In genomic region chr3:66462341-66462740, GRCm38 (mm10) we compare ENCODE assay signal across 35 mouse cellular contexts.
"Had no signal": no experiment of that assay in that cellular context is flagged by ENCODE, and none has a peak within 500 bp of the region (broad histone marks: within the 10 kb centered on the region; RNA-seq: fewer than 3 reads in every experiment).

No protein-coding gene starts in this region.

- DNase-seq: heart, postnatal 10 days; heart, postnatal 14 days; heart, postnatal 36 days; heart, postnatal 4 days; kidney, adult 11 months; kidney, adult 18-20 months; kidney, adult 2 months; kidney, adult 8-10 months; kidney, adult 9 months; kidney, postnatal 10 days; kidney, postnatal 14 days; kidney, postnatal 25 days; kidney, postnatal 36 days; kidney, postnatal 4 days; layer of hippocampus, adult 9-11 months; layer of hippocampus, postnatal 36 days had no signal

- H3K27ac ChIP-seq: heart, embryonic 10.5 days; heart, embryonic 13.5 days; heart, embryonic 15.5 days; hindbrain, embryonic 10.5 days; hindbrain, embryonic 12.5 days; hindbrain, embryonic 13.5 days; hindbrain, embryonic 14.5 days; hindbrain, embryonic 15.5 days; hindbrain, postnatal 0 days; intestine, embryonic 15.5 days; kidney, embryonic 15.5 days; kidney, postnatal 0 days; layer of hippocampus, adult 2 months had no signal

- ATAC-seq: hindbrain, embryonic 16.5 days; hindbrain, postnatal 0 days; inflammation-experienced regulatory T-cells, adult 6 months; intestine, embryonic 15.5 days; intestine, embryonic 16.5 days; intestine, postnatal 0 days had no signal

- H3K9ac ChIP-seq: heart, embryonic 12.5 days; heart, embryonic 13.5 days; heart, embryonic 15.5 days; hindbrain, embryonic 12.5 days; hindbrain, embryonic 13.5 days; hindbrain, embryonic 14.5 days; hindbrain, embryonic 15.5 days; intestine, embryonic 15.5 days; kidney, embryonic 15.5 days had no signal

- H3K4me3 ChIP-seq: heart, embryonic 10.5 days; heart, embryonic 12.5 days; heart, embryonic 13.5 days; heart, embryonic 15.5 days; hindbrain, embryonic 10.5 days; hindbrain, embryonic 12.5 days; hindbrain, embryonic 13.5 days; hindbrain, embryonic 15.5 days; intestine, embryonic 15.5 days; kidney, embryonic 15.5 days; layer of hippocampus, adult 2 months had no signal

- H3K4me2 ChIP-seq: heart, embryonic 11.5 days; heart, embryonic 12.5 days; heart, embryonic 13.5 days; heart, embryonic 15.5 days; hindbrain, embryonic 12.5 days; hindbrain, embryonic 13.5 days; hindbrain, embryonic 14.5 days; hindbrain, embryonic 15.5 days; intestine, embryonic 15.5 days; kidney, embryonic 15.5 days had no signal

- H3K36me3 ChIP-seq: heart, embryonic 10.5 days; heart, embryonic 12.5 days; heart, embryonic 13.5 days; heart, embryonic 15.5 days; hindbrain, embryonic 10.5 days; hindbrain, embryonic 12.5 days; hindbrain, embryonic 13.5 days; hindbrain, embryonic 15.5 days; intestine, embryonic 15.5 days; kidney, embryonic 15.5 days had no signal

- H3K27me3 ChIP-seq: heart, embryonic 12.5 days; heart, embryonic 13.5 days; heart, embryonic 15.5 days; hindbrain, embryonic 12.5 days; hindbrain, embryonic 13.5 days; hindbrain, embryonic 15.5 days; intestine, embryonic 15.5 days; kidney, embryonic 15.5 days had no signal

- H3K4me1 ChIP-seq: heart, embryonic 10.5 days; heart, embryonic 15.5 days; hindbrain, embryonic 10.5 days; hindbrain, embryonic 12.5 days; hindbrain, embryonic 13.5 days; hindbrain, embryonic 15.5 days; intestine, embryonic 15.5 days; kidney, embryonic 15.5 days had no signal

- H3K9me3 ChIP-seq: heart, embryonic 10.5 days; heart, embryonic 12.5 days; heart, embryonic 13.5 days; heart, embryonic 15.5 days; hindbrain, embryonic 10.5 days; hindbrain, embryonic 12.5 days; hindbrain, embryonic 13.5 days; hindbrain, embryonic 15.5 days; intestine, embryonic 15.5 days; kidney, embryonic 15.5 days had no signal
